Mouse (Mus musculus): Measurements from ENCODE around the gene Bcl2l15.
A peak's percentile ranks its signal among the peaks of the same experiment; 100 is the strongest.

Gene Bcl2l15

GRCm38 (mm10) chr3:103867424-103867971 is 35.1 kb downstream of the Bcl2l15 start:
- DNase-seq (ENCODE audit: low read depth, low spot score), result no peak

- no peak for DNase-seq (ENCODE audit: low read depth, low spot score)
These were observed 35.6 kb downstream of the Bcl2l15 start for GRCm38 (mm10) chr3:103868008-103868407.

- no peak for DNase-seq (ENCODE audit: low read depth, low spot score)
These were observed 40.3 kb downstream of the Bcl2l15 start for GRCm38 (mm10) chr3:103872663-103873098.

DNA sequence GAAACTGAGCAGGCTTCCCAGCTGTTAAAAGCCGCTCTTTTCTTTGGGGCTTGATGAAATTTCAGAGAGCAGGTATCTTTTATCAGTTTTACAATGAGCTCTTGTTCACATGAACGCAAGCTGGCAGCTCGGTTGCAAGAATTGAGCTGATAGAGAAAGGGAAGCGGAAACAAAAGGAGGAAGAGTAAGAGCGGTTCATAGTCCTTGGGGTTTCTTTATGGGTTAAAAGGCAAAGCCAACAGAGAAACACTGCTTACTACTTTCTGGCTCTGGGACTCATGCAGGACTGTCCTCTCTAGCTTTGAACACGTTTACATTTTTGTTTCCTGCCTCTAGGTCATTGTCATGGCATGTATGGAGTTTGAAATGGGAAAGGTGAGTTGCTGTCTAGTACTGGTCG is 41.9 kb downstream of the Bcl2l15 start:
- no peak for DNase-seq (ENCODE audit: low read depth, low spot score)

GRCm38 (mm10) chr3:103885946-103886345 is 53.5 kb downstream of the Bcl2l15 start:
- DNase-seq (ENCODE audit: low read depth, low spot score), result no peak

DNA sequence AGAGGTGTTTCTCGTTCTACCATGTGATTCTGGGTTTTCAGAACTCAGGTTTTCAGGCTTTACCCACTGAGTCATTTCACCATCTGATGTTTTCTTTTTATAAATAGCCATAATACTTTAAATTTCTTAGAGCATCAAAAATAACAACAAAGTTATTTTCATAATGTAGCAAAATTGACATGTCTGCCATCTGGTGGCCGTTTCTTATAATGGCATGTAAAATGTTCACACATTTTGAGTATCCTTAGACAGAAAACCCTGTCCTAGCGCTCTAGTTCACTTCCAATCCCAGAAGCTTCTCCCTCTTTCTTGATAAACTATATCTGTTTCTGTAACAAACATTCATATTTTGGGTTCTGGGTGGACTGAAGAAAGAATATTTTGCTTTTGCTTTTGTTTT is 55.2 kb downstream of the Bcl2l15 start:
- DNase-seq (ENCODE audit: low read depth, low spot score), result peak; percentile 3

GRCm38 (mm10) chr3:103893374-103893773 is 61.0 kb downstream of the Bcl2l15 start:
- DNase-seq (ENCODE audit: low read depth, low spot score), result no peak
